Mouse (Mus musculus): ENCODE data around the gene Zfp950.
A peak's percentile ranks its signal among the peaks of the same experiment; 100 is the strongest.
"Not testable (repeated sequence)": the region's sequence is repeated elsewhere in the genome, so short reads cannot be mapped to it uniquely, and the experiment has no call there.

The Zfp950 gene

GRCm38 (mm10) chr19:61140342-61141206 is at the start of gene Zfp950:
Gene Zfp950 (minus strand): TSS chr19:61140840.
- DNase-seq (ENCODE audit: low spot score in 2 of 2): peak; percentile 83 to 88

DNA sequence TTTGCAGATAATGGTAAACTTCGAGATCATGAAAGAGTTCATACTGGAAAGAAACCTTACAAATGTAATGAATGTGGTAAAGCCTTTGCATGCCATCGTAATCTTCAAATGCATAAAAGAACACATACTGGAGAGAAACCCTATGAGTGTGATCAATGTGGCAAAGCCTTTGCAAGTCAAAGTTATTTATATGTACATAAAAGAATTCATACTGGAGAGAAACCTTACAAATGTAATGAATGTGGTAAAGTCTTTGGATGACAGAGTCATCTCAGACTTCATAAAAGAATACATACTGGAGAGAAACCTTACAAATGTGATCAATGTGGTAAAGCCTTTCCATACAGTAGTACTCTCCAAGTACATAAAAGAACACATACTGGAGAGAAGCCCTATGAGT is 43.0 kb upstream of the Zfp950 start, which contains the start of gene Gm6020:
Gene Gm6020 (plus strand): TSS at position 301 of the 400 bp plus-strand sequence.
- DNase-seq (ENCODE audit: low spot score in 2 of 2): not testable (repeated sequence)

DNA sequence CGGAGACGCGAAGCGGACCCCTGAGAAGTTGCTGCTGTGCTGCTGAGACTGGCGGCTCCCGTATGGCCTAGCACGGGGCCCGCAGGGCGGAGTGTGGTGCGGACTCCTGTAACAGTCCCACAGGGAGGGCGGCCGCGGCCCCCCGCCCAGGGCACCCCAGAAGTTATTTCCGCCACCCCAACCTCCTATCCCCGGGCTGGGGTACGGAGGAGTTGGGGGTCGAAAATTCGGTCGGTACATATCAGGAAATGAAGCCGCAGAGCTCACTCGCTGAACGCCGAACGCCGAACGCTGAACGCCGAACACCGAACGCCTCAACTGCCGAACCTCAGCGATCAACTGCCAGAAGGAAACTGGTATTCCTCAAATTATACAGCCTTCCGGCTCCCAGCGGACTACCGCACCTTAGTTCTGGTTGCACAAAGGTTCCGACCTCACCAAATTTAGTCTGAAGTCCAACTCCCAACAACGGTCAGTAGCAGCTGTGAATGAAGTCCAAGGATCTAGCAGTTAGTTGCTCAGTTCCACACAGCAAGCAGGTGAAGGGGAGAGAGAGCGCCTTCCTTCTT is 35.2 kb upstream of the Zfp950 start, which contains the start of gene Gm7102:
Gene Gm7102 (minus strand): TSS at position 554 of the 569 bp plus-strand sequence.
- DNase-seq (ENCODE audit: low spot score in 2 of 2): no peak

DNA sequence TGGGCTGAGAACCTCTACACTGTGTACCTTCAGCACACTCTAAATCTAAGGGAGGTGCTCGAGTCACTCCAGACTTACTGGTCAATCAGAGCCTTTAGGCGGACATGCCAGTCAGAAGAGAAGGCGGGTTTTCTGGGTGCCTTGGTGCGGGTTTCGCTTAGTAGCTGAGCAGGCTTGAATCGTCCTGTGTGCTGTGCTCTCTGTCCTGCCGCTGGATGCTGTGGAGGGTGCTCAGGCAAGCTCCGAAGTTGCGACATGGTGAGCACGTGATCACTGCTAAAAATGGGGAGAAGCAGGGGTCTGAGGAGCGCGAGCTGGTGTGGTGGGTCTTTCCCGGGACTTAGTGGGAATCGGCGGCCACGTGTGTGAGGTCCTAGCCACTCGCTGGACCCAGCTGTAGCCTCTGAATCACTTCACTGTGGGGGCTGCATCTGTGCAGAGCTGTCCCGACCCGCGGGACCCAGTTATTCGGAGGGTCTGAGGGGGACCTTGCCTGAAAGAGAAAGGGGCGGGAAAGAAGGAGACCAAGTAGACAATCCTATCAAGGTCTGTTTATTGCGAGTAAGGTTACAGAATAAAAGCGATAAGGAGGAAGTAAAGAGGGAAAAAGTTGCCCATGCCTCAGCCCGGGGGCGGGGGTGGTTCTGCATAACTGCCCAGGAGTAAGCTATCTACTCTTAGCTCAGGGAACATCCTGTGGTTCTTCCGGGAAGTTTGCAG is 11.2 kb upstream of the Zfp950 start:
- DNase-seq (ENCODE audit: low spot score in 2 of 2): no peak

GRCm38 (mm10) chr19:61151372-61151700 is 10.7 kb upstream of the Zfp950 start:
- no peak for DNase-seq (ENCODE audit: low spot score in 2 of 2)

GRCm38 (mm10) chr19:61141299-61141698 is 659 bp upstream of the Zfp950 start:
- DNase-seq (ENCODE audit: low spot score in 2 of 2): no peak

DNA sequence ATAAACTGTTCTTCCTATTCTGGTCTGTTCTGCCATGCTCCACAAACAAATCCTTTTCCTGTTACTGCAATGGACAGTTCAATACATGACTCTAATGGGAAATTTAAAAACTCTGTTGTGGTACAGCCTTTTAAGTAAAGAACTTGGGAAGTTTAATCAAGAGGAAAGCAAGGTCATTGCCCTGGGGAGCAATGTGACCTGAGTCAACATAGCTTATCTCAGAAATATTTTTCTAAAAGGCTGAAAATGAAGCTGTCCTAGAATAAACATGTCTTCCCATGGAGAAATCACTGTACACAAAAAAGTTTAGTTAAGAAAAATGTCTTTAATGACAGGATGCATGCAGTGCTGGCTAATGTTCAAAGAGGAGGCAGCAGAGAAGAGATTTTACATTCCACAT is 2.0 kb downstream of the Zfp950 start:
- no peak for DNase-seq (ENCODE audit: low spot score in 2 of 2)

DNA sequence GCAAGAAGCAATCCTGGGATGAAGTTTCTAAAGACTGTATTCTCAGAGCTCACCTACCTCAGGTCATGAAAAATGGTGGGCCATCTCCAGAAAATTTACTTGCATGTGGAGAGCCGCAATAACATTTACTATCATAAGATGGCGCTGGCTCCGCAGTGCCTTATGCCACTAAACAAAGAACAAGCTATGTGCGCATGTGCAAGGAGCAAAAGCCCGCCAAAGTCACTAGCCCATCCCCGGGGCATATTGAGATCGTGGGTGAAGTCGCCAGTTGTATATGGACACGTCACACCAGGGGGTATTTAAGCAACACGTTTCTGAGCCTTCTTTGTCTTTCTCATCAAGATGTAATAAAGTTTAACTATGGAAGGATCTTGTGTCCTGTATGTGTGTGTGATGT is 9.5 kb downstream of the Zfp950 start:
- DNase-seq (ENCODE audit: low spot score in 2 of 2): no peak

GRCm38 (mm10) chr19:61110184-61110583 is 30.5 kb downstream of the Zfp950 start:
- no peak for DNase-seq (ENCODE audit: low spot score in 2 of 2)

DNA sequence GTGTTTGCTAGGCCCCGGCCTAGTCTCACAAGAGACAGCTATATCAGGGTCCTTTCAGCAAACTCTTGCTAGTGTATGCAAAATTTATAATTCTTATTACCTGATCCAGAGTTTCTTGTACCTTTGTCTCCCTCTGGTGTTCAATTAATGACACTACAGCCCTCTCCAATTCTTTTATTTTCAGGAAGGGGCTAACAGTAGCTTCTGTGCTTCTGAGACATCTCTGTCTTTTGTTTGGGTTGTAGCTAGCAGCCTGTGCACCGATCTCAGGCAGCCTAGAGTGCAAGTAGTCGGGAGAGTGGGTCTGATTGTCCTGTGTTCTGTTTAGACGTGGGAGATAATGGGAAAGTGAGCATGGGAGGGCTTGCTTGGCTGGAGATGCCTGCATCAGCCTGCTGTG is 42.9 kb downstream of the Zfp950 start:
- DNase-seq (ENCODE audit: low spot score in 2 of 2): peak in 1 of 2 experiments; percentile 22

DNA sequence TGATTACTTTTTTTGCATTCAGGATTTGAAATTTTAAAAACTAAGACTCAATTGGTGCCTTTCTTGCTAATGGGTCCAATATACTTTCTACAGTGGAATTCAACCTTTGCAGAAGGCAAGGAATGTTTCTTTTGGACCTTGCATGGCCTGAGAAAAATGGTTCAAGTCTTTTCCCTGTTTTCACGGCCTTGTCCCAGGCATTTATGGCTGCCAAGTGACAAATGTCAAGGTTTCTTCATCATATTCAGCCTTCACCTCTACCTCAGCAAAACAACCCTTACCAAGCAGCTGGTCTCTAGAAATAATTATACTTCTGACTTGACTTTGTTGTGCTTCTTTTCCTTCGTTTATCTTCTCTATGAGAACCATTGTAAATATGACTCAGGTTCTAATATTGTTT is 43.9 kb downstream of the Zfp950 start:
- no peak for DNase-seq (ENCODE audit: low spot score in 2 of 2)

DNA sequence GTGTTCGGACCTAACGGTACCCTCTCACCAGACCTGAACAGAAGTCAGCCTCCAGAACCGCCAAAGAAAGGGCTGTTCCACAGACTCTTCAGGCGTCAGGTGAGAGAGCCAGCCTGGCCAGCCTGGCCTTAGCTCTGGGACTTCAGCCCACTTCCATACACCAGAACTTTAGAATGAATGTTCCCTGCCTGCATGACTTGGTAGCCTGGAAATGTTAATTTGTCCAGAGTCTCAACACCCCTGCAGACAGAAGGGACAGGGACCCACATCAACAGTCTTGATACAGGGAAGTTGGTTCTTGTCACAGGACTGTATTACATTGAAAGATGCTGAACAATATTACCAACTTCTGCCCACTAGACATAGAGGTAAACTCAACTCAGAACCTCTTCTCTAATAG is 50.1 kb downstream of the Zfp950 start:
- no peak for DNase-seq (ENCODE audit: low spot score in 2 of 2)

GRCm38 (mm10) chr19:61089001-61089400 is 51.6 kb downstream of the Zfp950 start:
- no peak for DNase-seq (ENCODE audit: low spot score in 2 of 2)

GRCm38 (mm10) chr19:61087781-61088180 is 52.9 kb downstream of the Zfp950 start:
- no peak for DNase-seq (ENCODE audit: low spot score in 2 of 2)

DNA sequence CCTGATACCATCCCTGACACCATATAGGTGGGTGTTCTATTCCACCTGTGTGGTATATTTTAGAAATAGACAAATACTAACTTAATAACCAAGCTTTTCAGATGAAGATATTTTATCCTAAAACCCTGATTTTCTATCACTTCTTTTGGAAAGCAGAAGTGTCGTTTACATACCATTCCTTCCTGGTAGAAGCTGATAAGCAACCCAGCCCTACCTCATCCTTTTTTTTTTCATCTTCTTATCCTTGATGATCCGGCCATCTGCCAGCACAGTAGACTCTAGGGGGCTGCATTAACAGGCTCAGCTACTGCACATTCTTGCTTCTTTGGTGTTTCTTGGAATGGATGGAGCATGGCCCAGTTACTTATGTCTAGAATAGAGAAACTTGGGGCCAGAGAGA is 55.4 kb downstream of the Zfp950 start:
- DNase-seq (ENCODE audit: low spot score in 2 of 2): no peak

DNA sequence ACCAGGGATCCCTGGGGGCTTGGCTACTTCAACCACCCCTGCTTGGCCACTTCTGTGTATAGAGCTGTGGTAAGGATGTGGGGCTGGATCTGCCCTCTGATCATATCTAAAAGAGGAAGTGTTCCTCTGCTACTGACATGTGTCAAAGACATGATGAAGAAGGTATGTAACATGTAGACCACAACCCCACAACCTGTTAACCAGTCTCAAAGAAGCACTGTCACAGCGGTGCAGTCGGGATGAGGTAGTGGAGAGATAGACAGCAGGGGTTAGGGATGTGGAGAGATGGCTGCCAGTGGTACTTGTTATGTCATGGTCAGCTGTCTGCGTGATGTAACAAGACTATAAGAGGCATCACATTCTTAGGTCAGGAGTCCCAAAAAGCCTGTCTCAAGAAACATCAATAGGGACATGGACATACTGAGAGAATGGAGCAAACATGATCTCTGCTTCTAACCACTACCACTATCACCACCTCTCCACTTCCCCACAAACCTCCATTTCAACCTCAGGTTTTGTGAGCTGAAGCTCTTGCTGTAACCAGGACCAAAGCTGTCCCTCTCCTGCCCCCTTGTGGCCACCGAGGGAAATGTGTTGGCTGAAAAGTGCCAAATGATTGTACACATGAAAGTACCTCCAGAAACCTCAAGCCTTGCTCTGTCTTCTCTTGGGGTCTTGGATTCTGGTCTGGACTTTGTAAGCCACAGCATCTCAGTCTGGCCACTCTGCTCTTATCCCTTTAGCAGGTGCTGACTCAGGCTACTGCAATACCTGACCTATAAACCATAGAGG is 56.3 kb downstream of the Zfp950 start:
- peak; percentile 90 to 96 for DNase-seq (ENCODE audit: low spot score in 2 of 2)

DNA sequence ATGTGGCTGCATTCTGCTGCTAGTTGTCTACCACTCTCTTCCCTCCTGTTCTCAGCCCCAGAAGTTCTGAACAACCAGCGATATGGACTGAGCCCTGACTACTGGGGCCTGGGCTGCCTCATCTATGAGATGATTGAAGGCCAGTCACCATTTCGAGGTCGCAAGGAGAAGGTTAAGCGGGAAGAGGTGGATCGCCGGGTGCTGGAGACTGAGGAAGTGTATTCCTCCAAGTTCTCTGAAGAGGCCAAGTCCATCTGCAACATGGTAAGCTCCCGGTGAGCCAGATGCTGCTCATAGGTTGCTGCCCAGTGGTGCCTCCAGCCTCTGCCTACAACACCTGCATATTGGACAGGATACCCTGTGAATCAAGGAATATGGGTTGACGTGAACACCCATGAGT is 57.6 kb downstream of the Zfp950 start:
- no peak for DNase-seq (ENCODE audit: low spot score in 2 of 2)

DNA sequence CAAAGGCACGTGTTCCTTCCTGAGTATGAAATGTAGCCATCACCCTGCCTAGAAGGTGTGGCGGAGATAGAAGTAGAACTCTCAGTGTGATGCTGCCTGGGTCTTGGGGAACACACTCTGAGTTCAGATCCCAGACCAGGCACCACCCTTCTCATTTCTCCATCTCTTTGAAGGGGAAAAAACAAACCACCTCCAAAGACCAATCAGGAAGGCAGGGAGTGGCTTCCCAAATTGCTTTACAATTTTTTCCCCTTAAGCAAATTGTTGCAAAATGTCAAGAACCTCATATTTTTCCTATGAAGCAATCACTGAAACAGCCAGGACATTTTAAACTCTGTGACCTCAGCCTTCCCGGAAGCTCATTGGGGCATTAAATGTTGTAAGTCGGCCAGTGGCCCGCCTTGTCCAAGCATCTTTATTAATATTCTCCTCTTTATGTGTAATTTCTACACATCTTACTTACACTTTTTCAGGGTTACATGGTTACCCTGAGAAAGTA is 60.3 kb downstream of the Zfp950 start:
- no peak for DNase-seq (ENCODE audit: low spot score in 2 of 2)

DNA sequence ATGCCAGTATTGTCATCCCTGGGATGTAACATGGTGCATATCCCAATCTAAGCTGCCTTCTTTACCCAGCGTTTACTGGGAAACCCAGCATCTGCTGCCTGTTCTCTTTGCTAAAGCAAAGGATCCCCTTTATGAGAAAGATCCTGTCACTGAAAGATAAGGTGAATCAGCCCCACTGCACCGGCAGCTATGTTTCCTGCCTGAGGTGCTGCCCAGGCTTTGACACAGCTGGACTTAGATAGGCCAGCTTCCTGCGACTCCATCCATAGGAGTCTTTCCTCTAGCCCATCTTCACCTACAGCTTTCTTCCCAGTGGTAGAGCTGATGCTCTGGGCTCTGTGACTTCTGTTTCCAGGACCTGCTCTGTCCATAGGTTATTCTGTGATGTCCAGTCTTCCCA is 62.0 kb downstream of the Zfp950 start:
- DNase-seq (ENCODE audit: low spot score in 2 of 2): no peak

GRCm38 (mm10) chr19:61065011-61065410 is 75.6 kb downstream of the Zfp950 start:
- no peak for DNase-seq (ENCODE audit: low spot score in 2 of 2)

GRCm38 (mm10) chr19:61064386-61064785 is 76.3 kb downstream of the Zfp950 start:
- DNase-seq (ENCODE audit: low spot score in 2 of 2): no peak

DNA sequence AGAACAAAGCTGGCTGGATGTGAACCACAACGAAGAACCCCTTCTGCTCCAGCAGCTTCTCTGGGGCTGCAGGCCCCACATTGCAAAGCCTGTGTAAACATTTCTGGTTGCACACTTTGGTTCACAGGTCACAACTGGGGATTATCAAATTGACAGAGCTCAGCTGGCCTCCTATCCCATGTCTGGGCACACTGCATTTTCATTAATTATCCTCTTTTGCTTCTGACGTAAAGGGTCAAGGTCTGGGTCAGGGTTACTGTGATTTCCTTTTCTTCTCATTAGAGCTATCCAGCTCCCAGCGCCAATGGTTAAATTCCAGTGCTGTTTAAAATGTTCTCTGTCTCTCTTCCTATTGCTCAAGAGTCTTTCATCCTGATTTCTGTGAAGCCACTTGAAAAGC is 83.1 kb downstream of the Zfp950 start:
- DNase-seq (ENCODE audit: low spot score in 2 of 2): no peak

Data from frontal cortex, postnatal 36 days (tissue).